Mouse (Mus musculus) bone marrow, adult 2 months (tissue): ENCODE data around the gene Jaml.

Source experiments
- CTCF ChIP-seq: fragments of 200-500 bp; IDR thresholded peaks from 2 replicates; pipeline ENCODE4 v1.5.1; 2011; ENCODE audit warnings: low read length, control low read depth; ENCODE audit not compliant: control insufficient read depth, insufficient read depth
- POLR2A ChIP-seq: fragments of 200-500 bp; IDR thresholded peaks from 2 replicates; pipeline ENCODE4 v1.6.1; 2011; ENCODE audit warnings: low read depth, mild to moderate bottlenecking, control low read depth, low read length, borderline replicate concordance; ENCODE audit not compliant: control insufficient read depth

DNA sequence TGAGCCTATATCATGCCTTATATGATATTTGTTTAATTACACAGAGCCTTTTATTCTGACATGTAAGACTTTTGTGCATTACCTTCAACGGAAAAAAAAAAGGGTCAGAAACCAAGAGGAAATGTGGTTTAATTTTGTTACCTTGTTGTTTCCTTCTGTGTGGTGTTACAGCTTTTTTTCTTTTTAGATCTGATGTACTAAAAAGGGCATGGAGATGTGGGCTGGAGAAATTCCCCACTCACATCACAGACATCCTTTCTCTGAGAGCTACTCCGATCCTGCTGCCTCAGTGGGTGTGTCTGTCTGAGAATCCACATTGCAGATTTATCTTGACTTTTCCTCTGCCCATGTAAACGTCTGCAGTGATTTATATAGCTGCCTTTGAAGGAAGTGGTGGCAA, 16.3 kb upstream of the Jaml start:
- no peak for TF ChIP-seq POLR2A
- TF ChIP-seq CTCF, result no peak
